Mouse (Mus musculus): ENCODE data around the gene Fyb2.

GRCm38 (mm10) chr4:104934997-104935396 is 21.7 kb downstream of the Fyb2 start:
- TF ChIP-seq POLR2A (IDR thresholded peaks at IDR 0.05; ENCODE audit: borderline replicate concordance, low read depth, low read length), result no peak
- TF ChIP-seq CTCF (IDR thresholded peaks at IDR 0.05; ENCODE audit: low read depth, low read length), result no peak
